Mouse (Mus musculus): ENCODE data around the gene Rab11fip3.

DNA sequence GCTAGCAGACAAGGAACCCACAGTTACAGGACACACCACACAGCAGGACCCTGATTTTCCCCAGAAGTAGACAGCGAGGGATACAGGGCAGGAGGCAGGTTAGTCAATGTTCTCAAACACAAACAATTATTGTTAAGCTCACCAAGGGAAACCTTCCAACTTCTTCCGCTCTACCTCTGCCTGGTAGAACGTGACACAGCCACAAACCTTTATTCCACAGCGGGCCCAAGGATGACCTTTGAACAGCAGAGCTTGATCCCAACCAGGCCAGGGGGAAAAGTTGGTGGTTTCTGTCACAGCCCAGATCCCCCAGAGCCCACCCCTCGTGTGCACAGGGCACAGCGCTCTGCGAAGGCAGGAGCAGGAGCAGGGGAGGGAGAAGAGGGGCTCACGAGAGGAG, 45.4 kb downstream of the Rab11fip3 start:
- TF ChIP-seq CTCF (IDR thresholded peaks at IDR 0.05; ENCODE audit: low read depth) (no peak), EP300 (optimal IDR thresholded peaks at IDR 0.05) (no peak)
